Mouse (Mus musculus) mature B cell (primary cell): ENCODE measurements around the gene Sipa1l1.

Experiments used
- in situ Hi-C: fragments of 300-500 bp; cut with MboI; formaldehyde crosslinking; loops from 2 replicates; pipeline ENCODE4 v1.14.3; 2019

Sipa1l1 gene

DNA sequence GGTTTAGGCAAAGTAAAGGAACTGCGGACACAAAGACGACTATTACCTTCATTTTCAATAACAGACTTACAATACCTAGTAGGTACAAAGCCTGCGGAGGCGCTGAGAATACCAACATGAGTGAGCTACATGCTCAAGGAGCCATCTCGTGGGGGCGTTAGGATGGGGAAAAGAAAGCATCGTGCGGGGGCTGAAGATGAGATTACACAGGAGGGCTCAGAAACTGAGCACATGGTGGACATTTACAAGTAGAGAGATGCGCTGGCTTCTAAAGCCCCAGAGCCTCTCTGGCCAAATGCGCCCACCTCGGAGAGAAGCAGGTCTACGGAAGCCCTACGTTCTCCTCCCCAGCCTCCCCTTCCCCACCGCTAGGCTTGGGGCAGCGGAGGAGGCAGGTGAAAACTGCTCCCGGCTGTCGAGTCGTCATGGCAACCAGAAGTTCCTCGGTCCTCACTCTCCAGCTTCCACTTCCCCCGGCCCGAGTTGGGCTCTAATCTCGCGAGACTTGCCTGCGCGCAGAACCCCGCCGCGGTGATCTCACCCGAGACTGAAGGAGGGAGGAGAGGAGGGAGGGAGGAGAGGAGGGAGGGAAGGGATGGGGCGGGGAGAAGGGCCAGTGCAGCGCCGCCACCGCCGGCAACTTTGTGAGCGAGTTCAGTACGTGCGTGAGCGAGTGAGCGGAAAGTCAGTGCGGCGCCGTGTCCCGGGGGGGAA lies at the start of gene Sipa1l1:
Gene Sipa1l1 (plus strand): TSS at position 501 of the 714 bp plus-strand sequence.
- in situ Hi-C loops, result no loop called here

GRCm38 (mm10) chr12:82121947-82122346 lies 47.2 kb upstream of the Sipa1l1 start:
- in situ Hi-C loops, result loop anchor here (25.0 kb wide), 1 partner anchor 135 kb away; no protein-coding TSS in a partner anchor

GRCm38 (mm10) chr12:82122450-82123249 lies 46.5 kb upstream of the Sipa1l1 start:
- in situ Hi-C loops, result loop anchor here (25.0 kb wide), 1 partner anchor 135 kb away; no protein-coding TSS in a partner anchor

GRCm38 (mm10) chr12:82126796-82127195 lies 42.3 kb upstream of the Sipa1l1 start:
- in situ Hi-C loops, result no loop called here

DNA sequence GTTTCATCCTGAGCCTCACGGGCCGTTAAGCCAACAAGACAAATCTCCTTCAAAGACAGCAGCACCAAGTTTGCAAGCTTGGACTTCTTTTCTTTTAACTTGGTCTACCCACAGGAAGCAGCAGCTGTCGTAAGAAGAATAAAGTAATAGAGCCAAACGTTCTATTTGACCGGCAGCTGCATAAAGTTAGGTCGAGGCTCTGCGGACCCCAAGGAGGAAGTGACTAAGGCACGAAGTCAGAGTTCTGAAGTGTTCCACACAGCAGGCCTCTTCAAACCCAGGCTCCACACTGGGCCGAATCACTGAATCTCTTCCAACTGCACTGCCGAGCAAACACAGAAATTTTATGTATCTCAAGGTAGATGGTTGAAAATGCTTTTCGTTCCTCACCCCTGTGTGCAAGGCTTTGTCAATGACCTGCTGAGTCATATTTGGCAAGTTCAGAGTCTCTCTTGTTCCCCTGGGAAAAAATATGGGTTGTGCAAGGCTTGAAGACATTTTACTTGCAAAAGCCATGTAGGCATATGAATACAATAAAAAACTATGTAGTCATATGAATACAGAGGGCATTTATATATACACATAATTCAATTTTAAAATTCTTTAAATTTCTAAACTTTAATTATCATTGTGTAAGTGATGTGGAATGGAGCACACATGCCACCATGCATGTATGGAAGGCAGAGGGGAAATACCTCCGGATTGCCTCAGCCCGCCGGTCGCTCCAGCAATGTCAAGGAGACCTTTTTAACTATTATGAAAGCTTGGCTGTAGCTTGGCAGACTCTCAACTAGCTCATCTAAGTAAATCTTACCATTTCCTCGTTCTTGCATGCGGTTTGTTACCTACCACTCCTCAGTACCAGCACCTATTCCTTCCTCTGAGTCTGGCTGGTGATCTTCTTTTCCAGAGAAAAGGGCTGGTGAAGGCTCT lies 29.6 kb upstream of the Sipa1l1 start:
- in situ Hi-C loops, result no loop called here

DNA sequence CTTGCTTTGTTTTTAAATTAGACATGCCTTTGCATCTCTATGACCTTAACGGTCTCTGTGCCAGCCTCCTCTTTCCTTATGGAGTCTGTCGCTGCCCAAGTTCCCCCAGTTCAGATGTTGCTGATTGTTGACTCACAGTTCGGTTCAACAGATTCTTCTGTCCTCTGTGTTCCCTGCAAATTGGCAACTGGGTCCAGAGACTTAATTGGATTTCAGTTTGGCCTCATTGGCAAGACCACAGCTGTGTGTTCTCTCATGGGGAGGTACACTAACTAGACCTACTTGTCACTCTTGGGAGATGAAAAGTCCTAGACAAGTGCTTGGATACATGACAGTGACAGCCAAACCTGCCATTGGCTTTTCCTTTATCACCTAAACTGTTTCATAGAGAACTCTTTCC lies 25.7 kb upstream of the Sipa1l1 start:
- in situ Hi-C loops, result no loop called here

DNA sequence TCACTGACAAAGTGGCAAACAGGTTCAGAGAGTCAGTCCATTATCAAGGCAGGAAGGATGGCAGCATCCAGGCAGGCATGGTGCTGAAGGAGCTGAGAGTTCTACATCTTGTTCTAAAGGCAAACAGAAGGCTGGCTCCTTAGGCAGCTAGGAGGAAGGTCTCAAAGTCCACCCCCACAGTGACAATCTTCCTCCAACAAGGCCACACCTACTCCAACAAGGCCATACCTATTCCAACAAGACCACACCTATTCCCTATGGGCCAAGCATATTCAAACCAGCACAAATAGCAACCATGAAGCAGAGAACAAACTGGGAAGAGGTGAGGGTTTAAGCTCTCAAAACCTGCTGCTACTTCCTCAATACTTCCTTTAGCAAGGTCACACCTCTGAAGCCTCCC lies 23.9 kb upstream of the Sipa1l1 start:
- in situ Hi-C loops, result no loop called here

GRCm38 (mm10) chr12:82147021-82147693 lies 22.0 kb upstream of the Sipa1l1 start:
- in situ Hi-C loops, result no loop called here

- in situ Hi-C loops, result no loop called here
Observed at GRCm38 (mm10) chr12:82148328-82148930, 20.7 kb upstream of the Sipa1l1 start.

DNA sequence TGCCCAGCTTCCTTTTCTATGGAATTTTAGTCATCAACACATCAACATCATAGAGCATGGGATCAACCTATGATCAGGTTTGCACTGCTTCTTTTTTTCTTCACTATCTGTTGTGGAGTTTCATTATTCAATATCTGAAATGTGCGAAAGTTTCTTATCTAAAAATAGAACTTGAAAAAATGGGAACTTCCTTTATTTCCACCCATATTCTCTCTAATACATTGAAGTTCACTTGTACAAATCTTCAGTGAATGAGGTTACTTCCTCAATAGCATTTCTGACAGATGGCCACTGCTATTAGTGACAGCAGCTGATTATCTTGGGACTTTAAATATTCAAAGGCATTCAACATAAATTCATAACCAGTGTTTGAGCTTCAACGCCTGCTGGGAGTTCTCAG lies 18.1 kb upstream of the Sipa1l1 start:
- in situ Hi-C loops, result no loop called here

DNA sequence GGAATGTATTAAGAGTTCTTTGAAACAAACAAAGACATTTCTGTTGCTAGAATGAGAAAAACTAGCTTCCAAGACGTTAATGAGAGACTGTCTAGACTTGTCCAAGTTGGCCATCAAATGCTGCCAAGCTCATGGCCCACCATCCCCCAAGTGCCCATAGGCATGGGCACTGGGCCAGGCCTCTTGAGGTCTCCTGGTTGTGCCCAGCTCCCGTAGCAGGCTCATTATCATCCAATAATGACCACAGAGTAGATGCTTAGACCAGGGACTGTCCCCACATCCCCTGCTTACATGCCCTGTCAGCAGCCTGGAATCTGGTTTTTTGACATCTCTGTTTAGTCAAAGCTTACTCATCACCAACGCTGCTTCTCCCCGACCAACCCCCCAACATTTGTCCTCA lies 14.6 kb upstream of the Sipa1l1 start:
- in situ Hi-C loops, result no loop called here

DNA sequence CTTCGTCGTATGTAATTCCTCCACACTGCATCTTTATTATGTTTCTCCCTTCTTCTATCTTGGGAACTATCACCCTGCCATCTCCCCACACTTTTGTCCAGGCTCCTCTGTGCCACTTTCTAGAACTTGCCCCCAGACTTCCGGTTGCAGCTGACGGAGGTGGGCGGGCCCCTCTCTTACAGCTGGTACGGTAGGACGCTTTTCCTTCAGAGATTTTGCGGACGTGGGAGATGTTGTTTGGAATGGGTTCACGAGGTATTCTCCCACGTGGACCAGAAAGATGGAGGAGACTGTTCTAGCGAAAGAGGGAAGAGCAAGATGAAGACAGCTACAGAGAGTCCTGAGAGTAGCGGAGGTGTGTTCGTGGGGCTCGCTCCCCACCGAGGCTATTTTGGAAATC lies 10.6 kb upstream of the Sipa1l1 start:
- in situ Hi-C loops, result no loop called here

- in situ Hi-C loops, result no loop called here
Observed at GRCm38 (mm10) chr12:82159372-82159771, 9.7 kb upstream of the Sipa1l1 start.

DNA sequence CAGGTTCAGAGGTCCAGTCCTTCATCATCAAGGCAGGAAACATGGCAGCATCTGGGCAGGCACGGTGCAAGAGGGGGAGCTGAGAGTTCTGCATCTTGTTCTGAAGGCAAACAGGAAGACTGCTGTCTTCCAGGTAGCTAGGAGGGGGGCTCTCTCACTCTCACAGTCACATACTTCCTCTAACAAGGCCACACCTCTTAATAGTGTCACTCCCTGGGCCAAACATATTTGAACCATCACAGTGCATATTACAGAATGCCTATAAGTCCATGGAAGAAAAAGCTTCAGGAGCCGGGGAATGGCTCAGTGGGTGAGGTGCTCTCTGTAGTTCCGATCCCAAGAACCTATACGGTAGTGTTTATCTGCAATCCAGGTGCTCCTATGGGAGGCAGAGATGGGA lies 3.5 kb upstream of the Sipa1l1 start:
- in situ Hi-C loops, result no loop called here

GRCm38 (mm10) chr12:82166101-82166571 lies 3.0 kb upstream of the Sipa1l1 start:
- in situ Hi-C loops, result no loop called here

GRCm38 (mm10) chr12:82169571-82170431 lies 681 bp downstream of the Sipa1l1 start:
- in situ Hi-C loops, result no loop called here

DNA sequence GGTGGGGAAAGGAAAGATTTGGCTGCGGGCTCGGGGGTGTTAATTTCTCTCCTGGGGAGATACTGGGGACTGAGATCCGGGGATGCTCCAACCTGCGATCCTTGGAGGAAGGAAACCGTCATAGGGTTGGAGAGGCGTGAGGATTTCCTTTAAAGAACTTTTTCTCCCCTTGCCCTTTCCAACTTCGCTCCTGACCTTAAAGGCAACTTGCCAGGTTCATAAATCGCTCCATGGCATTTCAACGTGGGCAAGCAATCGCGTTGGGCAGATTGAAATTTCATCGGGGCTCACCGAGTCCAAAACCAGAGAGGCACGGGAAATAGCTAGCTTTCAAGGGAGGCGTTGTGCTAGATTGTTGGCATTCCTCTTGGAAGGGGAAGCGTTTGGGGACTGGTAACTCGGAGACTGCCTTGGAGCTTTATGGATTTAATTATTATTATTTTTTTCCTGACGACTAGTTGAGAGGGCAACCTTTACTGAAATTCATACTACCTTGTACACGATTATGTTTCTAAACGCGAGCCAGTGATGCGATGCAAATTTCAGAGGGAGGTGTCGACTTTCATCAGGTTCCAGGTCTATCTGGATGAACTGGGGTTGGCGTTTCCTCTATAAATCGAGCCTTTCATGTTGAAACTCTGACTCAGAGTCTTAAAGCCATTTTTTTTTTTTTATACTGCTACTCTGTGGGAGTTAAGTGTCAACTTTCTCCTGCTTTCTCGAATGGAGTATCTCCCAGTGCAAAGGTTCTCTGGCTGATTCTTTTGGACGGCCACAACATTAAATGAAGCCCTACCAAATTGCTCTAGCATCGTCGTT lies 1.6 kb downstream of the Sipa1l1 start:
- in situ Hi-C loops, result no loop called here

DNA sequence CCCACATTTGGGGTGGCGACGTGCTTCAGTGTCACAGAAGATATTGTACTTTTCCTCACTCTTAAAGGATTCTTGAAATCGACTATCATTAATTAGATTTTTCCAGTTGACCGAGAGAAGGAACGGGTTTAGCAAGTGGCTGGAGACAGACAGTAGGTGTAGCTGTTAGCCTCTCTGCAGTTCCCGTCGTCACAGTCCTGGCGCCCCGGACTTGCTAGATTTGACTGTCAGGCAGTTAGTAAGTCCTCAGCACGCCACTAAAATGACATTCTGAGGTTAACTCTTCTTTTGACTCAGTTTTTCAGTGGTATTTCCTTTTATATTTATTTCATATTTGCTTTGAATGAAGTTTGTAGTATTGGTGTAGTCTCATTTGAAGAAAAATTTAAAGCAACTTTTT lies 2.5 kb downstream of the Sipa1l1 start:
- in situ Hi-C loops, result no loop called here

DNA sequence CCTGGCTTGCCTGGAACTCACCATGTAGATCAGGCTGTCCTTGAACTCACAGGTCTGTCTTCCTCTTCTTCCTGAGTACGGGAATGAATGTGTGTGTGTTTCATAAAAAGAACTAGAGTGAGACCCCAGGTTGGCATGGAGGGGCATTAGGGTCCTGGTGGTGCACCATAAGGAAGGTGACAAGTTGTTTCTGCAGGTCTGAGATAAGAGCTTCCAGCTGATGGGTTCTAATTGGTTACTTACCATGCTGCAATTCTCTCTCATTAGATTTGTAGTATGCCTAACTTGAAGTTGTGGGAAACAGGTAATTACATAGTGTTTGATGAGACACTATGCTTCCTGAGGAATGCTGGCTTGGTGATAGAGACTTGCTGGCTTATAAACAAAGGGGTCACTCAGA lies 4.5 kb downstream of the Sipa1l1 start:
- in situ Hi-C loops, result no loop called here
